Mouse (Mus musculus) monocyte, adult 5-6 weeks (primary cell): ENCODE measurements around the gene Lmna. TPM values are rescaled to one million over a fixed set of nuclear protein-coding genes. Genes with fewer than 3 reads are reported as not detected.

Source experiments
- ATAC-seq: fragments of 153-309, 156-312 bp; replicated peaks from 2 replicates; pipeline ENCODE4 v1.8.0; 2017; ENCODE audit warnings: mild to moderate bottlenecking; ENCODE audit not compliant: low TSS enrichment, insufficient number of reproducible peaks, severe bottlenecking, poor library complexity, low FRiP score
- total RNA-seq: library from RNA; stranded (forward); fragments of 200-1000, 200-491, 200-594 nt; gene quantifications from 3 replicates; pipeline ENCODE4 v1.2.3, GENCODE M21; 2017

The Lmna gene
- total RNA-seq, 1 experiment from 2014 or later: 40.8 TPM

DNA sequence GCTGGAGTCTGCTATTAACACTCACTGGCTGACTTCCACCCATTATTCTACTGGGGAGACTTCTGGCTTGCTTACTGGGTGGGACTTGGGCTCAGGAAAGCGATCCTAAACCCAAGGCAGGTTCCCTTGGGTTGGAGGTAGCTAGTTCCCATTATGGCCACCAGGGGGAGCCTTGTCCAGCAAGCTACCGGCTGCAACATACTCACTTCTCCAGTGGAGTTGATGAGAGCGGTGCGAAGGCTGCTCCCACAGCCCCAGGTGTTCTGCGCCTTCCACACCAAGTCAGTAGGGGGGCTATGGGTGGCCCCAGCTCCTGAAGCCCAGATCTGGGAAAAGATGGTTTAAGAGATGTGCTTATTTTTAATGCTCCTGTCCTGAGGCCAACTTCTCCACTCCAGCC, 26.1 kb downstream of the Lmna start:
- peak; percentile 69 for ATAC-seq

DNA sequence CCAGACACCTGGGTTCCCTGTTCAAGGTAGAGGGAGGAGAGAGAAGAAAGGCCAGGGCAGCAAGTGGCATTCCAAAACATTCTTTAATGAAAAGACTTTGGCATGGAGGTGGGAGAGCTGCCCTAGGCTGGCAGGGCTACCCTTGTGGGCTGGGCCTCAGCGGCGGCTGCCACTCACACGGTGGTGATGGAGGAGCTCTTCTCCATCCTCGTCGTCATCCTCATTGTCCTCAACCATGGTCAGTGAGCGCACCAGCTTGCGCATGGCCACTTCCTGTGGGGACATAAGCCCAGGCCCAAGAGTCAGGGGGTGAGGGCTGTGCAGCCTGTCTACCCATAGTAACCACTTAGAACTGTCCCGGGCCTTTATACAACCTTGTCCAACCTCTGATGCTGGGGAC, 26.6 kb downstream of the Lmna start:
- no peak for ATAC-seq

DNA sequence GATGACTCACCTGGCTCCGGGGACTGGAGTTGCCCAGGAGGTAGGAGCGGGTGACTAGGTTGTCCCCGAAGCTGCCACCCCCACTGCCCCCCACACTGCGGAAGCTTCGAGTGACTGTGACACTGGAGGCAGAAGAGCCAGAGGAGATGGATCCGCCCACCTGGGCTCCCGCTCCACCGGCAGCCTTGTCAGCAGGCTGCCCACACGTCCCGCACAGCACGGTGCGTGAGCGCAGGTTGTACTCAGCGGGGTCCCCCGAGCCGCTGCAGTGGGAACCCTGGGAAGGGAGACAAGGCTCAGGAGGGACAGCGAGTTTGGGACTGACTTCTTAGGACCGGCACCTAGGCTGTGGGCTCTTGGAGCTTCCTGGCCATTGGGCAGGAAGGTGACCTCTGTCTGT, 27.4 kb downstream of the Lmna start:
- no peak for ATAC-seq

DNA sequence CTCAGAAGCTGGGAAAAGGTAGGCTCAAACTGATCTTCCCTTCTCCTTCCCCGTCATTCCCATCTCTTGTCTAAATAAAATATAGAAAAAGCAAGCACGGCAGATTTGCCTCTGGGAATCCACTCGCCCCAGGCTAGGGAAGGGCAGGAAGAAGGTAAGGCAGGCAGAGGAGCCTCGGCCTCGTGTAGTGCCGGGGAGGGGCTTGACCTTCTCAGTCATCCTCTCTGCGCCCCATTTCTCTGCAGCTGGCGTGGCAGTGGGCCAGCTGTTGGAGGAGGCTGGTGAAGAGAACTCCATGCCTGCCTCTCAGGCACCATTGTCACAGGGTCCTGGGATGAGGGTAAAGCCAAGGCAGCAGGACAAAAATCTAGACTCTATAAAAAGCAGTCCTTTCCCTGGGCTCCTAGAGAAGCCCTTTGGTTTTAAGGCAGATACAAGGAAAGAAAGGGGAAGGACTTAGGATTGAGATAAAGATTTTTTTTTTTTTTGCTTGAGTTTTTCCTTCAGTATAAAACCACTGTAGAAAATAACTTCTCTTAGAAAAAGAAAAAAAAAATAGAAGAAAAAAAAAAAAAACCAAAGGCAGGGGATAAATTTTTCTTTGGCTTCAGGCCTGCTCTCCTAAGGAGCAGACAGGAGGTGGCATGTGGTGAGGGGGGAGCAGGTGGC, 28.2 kb downstream of the Lmna start:
- no peak for ATAC-seq

DNA sequence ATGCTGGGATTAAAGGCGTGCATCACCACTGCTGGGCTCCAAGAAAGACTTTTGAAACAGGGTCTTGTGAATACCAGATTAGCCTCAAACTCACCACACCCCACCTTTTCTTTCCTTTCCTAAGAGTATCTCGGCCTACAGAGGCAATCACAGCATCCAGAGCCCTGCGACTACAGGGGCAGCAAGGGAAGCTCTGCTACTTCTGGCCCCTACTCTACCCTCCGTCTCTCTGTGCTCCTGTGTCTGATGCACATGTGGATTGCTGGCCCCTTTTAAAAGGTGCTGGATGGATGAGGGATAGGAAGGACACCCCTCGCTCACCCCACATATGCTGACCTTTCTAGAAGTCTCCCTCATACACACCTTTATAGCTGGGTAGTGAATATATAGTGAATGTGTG, 29.1 kb downstream of the Lmna start:
- ATAC-seq: no peak

DNA sequence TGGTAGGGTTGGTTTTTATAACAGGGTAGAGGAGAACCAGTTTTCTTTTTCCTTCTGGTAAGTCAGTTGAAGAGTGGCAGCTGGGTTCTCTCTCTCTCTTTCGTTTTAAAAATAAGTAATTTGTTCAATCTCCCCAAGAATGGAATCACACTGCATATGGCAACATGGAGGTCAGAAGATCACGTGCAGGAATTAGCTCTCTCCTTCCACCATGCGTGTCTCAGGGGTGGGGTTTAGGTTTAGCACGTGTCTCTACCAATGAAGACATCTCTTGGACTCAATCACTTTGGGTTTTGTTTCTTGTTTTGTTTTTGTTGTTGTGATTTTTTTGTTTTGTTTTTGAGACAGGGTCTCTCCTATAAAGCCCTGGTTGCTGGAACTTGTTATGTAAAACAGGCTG, 29.9 kb downstream of the Lmna start:
- no peak for ATAC-seq

DNA sequence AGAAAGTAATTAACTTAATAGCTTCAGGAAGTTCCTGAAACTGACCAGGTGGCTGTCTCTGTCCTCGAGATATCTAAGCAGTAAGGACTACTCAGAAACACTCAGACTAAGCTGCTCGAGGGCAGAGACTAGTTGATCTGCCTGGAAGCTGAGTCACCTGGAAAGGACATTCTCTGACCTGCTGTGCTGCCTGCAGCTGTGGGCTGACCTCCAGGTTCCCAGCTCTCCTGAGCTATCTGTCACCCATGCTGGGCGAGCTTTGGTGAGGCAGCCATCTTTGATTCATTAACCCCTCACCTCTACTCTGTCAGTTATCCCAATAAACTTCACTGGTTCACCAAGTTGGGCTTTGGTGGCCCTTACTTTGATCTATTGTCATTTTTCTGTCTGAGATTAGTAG, 30.6 kb downstream of the Lmna start:
- ATAC-seq: no peak

DNA sequence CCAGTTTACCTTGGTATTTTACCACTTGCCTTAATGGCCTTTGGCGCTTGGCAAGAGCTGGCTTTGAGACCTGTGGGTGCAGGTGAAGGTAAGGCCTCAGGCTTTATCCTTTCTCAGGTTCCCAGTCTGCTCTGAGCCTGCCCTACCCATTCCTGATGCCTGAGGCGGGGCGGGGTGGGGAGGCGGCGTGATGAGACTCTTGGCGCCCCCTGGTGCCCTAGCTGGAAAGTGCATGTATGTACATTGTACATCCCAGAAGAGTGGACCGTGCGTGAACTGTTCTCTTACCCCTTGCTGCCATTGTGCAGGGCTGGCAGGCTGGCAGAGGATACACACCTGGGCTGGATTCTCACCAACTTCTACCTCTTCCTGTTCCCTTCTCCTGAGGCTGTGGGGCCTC, 32.0 kb downstream of the Lmna start:
- peak; percentile 85 for ATAC-seq

DNA sequence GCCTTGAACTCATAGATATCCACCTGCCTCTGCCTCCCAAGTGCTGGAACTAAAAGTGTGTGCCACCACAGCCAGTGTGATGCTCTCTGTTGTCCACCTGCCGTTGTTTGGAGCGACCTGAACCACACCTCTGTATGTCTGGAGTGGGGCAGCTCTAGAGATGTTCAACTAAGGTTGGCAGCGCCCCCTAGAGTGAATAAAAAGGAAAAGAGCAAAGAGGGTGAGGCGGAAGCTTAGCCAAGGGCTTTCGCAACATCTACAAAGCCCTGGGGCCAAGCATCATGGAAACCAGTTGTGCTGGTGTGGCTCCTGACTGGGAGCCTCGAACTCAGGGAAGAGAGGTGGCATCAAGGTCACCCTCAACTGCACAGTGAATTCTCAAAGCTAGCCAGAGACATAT, 33.4 kb downstream of the Lmna start:
- ATAC-seq: peak; percentile 38; the same call in 1 of the 2 replicates

DNA sequence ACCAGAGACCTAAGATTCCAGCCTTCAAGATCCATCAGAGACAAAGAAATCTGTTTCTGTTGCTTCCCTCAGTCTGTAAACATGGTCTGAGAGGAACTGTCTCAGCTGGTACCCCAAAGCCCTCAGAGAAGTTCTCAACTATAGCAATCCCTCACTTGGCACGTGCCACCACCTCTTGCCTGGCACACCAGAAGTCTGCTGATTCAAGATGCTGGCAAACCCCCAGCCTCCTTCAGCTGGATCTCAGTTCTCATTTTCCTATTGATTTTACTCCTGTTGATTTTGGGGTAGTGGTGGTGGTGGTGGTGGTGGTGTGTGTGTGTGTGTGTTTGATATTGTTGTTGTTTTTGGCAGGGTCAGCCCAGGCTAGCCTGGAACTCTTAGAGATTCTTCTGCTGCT, 36.2 kb downstream of the Lmna start:
- no peak for ATAC-seq

DNA sequence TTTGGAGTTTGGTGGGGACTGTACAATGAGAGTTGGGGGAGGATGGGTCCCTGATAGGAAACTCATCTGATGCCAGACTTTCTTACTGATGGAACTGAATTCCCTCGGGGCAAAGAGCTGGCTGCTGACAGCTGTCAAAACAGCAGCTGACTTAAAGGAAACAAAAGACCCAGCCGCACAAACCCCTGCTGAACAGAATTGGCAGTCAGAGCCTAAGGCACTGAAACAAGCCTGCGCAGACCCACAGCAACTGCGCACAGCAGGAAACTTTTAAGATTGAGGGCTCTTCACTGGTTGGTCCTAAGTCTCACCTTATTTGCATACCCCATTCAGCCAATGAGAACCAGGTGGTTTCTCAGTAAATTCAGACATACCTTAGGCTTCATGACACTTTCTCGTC, 36.7 kb downstream of the Lmna start:
- no peak for ATAC-seq

DNA sequence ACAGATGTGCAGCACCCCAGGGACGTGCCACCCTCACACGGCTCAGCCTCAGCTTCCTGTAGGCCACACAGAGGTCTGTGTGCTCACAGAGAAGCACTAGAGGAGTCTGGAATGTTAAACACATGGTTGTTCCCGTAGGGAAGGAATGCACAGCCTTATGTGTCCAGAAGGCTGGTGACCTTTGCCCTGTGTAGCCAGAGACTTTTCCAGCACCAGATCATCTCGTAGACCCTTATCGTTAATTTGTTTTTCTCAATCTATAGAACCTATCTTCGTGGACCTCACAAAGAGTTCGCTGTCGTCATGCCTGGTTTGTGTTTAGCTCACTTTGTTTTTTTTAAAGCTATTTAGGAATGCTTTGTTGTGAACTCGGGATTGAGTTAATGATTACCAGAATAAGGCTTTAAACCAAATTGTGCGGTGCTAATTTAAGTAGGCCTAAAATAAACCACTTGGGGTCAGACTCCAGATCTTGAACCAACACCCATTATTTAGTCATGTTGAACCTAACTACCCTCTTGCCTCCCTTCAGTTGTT, 38.7 kb downstream of the Lmna start:
- ATAC-seq: no peak

DNA sequence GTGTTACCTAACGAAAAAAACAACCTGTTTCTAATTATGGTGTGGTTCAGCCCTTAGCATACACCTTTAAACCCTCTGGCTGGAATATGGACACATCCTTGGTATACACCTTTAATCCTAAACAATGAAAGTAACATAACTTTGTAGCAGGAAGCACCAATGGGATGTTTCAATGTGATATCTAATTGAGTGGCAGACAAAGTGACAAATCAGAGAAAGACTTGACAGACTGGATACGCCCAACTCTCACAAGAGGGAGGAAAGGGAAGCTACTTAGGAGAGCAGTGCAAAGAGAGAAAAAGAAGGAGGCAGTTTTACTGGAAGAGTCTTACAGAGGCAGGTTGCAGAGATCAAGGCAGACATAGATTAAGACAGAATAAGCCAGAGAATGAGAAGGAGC, 40.3 kb downstream of the Lmna start:
- ATAC-seq: no peak

DNA sequence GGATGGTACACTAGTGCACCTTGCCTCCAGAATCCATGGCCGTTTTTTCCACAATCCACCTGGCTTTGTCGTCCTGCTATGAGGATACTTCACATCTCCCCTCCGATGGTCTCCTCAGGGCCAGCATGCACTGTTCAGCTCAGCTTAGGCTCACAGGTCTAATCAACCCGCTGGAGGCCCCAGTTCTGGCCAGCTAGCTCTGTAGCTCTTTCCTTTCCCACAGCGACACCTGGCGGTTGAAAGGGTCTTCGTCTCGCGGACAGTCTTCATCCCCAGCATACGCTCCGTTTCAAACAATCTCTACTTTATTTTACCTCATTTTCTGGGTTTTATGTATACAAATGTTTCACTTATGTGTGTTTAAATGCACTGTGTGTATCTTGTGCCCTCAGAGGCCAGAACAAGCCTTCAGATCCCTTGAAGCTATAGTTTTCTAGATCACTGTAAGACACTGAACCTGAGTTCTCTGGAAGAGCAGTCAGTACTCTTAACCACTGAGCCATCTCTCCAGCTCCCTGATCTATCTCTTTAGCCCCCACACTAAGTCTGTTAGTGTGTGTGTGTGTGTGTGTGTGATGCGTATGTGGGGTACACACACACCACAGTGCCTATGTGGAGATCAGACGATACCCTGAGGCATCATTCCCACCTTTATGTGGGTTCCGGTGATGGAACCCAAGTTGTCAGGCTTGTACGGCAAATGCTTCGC, 42.5 kb downstream of the Lmna start:
- peak; percentile 89 for ATAC-seq

DNA sequence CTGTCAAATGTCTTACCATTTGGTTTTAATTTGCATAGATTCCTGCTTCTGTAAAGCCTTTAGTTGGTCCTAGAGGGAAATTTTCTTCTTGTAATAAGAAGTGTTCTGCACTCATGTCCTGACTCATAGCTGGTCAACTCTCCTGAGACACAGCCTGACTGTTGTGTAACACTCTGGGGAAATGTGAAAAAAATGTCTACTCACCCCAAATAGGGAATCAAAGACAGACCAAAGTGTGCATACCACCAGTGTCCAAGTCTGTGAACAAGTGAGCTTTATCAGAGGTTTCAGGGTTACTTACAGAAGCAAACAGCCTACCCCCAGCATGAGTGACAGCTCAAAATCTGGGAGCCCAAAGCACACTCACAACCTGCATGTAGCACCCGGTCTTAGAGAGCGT, 44.6 kb downstream of the Lmna start:
- peak; percentile 45 for ATAC-seq

DNA sequence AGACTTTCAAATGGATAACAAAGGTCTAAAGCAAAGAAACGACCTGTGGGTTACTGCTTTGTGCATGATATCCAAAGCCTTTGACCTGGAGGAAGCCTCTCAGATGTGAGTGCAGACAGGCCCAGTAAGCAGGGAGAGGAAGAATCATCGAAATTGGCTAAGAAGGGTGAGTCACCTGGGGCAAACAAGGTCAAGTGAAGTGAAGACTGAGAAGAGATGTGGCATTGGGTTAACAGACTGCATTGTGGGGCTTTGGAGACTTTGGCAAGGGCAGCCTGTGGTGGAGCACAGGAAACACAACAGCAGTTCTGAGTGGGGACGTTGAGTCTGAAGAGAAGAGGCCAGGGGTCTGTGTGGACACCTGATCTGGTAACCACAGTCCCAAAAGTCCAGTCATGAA, 45.3 kb downstream of the Lmna start:
- ATAC-seq: no peak

DNA sequence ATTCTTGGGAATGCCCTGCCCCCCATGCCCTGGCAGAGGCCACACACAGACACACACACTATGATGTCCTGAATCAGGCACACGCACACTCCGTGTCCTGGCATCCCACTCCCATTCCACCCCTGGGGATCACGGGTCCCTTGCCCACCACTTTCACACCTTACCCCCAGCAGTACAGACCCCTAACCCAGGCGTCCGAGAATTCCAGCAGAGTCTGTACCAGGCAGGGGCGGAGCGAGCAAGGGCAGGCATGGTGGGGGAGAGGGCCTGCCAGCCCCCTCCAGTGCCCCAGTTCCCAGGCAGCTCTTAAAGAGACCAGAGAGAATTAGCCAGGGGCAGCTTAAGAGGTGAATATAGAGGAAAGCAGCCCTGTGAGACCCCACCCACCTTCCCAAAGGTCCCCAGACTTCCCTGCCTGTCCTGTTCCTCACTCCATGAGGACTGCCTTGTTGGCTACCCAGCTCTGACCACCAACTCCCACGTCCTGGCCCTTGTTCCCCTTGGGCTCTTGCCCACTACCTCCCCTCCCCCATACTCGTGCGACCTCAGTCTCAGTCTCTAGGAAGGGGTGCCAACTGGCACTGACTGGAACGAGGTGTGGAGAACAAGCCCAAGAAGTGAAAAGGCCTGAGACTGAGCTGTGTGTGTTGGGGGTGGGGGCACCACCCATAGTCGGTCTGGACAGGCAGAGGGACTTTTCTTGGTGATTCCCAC, 48.6 kb downstream of the Lmna start, which contains the start of gene Sema4a:
Gene Sema4a (minus strand): TSS at position 200 of the 714 bp plus-strand sequence.
- no peak for ATAC-seq

DNA sequence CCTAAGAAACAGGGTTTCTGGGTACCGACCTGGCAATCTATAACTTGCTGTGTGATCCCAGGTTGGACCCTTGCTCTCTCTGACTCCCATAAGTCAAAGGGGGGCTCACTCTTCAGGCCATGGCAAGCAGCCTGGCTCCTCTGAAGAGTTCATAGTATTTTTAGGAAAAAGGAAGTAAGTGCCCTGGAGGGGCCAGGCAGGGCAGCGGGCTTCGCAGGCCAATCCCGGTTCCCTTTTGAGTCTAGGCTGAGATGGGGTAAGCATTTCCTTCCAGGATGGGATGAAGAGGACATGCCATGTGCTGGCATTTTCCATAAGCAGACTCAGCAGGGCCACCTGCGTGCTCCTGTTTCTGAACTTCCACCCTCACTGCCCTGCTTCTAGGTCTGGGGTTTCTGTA, 49.7 kb downstream of the Lmna start:
- no peak for ATAC-seq

DNA sequence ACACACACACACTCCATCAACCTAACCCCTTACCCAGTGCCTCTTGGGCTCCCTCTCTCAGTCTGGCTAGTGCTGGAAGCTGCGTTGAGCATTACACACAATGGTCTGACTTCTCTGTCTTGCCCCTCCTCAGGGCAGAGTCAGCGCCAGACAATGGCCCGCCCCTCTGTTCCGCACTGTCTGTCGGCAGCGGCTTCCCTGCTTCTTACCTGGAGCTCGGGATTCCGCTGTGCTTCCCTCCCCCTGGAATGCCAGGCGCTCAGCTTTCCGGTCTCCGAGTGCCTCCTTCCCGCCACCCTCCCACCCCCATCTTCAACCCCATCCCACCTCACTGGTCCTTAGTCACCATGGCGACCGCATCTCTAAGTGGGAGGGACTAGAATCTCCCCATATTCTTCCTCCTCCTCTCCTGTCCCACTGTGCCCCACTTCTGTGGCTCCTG, 51.0 kb downstream of the Lmna start:
- ATAC-seq: no peak
